Mouse (Mus musculus) limb, embryonic 13.5 days (tissue): ENCODE data around the gene Zfp280d. TPM values are rescaled to one million over a fixed set of nuclear protein-coding genes. Genes with fewer than 3 reads are reported as not detected.
"Not testable (repeated sequence)": the region's sequence is repeated elsewhere in the genome, so short reads cannot be mapped to it uniquely, and the experiment has no call there.

Source experiments
- ATAC-seq: fragments of 200-750 bp; cut with Nextera tagmentation; 2 replicates; pipeline ENCODE4 v1.8.0; 2017; ENCODE audit warnings: low read depth, moderate number of reproducible peaks, moderate TSS enrichment; ENCODE audit not compliant: low FRiP score
- H3K27ac ChIP-seq: fragments of 300-500 bp; sonication (generic); 2 replicates; pipeline ENCODE4 v1.5.1; 2015; ENCODE audit warnings: inconsistent platforms, mild to moderate bottlenecking, moderate library complexity
- H3K27me3 ChIP-seq: fragments of 300-500 bp; sonication (generic); 2 replicates; pipeline ENCODE4 v1.6.1; 2015; ENCODE audit warnings: mild to moderate bottlenecking, inconsistent platforms
- H3K36me3 ChIP-seq: fragments of 300-500 bp; sonication (generic); 2 replicates; pipeline ENCODE4 v1.6.1; 2015; ENCODE audit warnings: inconsistent platforms, mild to moderate bottlenecking, moderate library complexity
- H3K4me1 ChIP-seq: fragments of 300-500 bp; sonication (generic); 2 replicates; pipeline ENCODE4 v1.6.1; 2015; ENCODE audit warnings: inconsistent platforms
- H3K4me2 ChIP-seq: fragments of 300-500 bp; sonication (generic); replicated peaks from 2 replicates; pipeline ENCODE4 v1.6.1; 2015; ENCODE audit warnings: inconsistent platforms, mild to moderate bottlenecking, moderate library complexity
- H3K4me3 ChIP-seq: fragments of 300-500 bp; sonication (generic); 2 replicates; pipeline ENCODE4 v1.5.1; 2015; ENCODE audit warnings: moderate library complexity, mild to moderate bottlenecking, inconsistent platforms
- H3K9ac ChIP-seq: fragments of 300-500 bp; sonication (generic); 2 replicates; pipeline ENCODE4 v1.6.1; 2015; ENCODE audit warnings: mild to moderate bottlenecking, inconsistent platforms
- H3K9me3 ChIP-seq: fragments of 300-500 bp; sonication (generic); 2 replicates; pipeline ENCODE4 v1.6.1; 2016; ENCODE audit warnings: inconsistent platforms
- WGBS: fragments of 180-500 bp; shearing (Covaris S2); methylation state at CpG from one replicate; pipeline ENCODE4 v1.1.7; 2015; 5-methylcytosine and 5-hydroxymethylcytosine counted together
- polyA plus RNA-seq: library from polyadenylated mRNA; unstranded; fragments of >200 nt; fragmentation: Nextera tagmentation; extraction: Ambion mirVana; gene quantifications from 2 replicates; pipeline ENCODE4 v1.2.1, GENCODE M21; 2015

The Zfp280d gene
- polyA plus RNA-seq, 1 experiment from 2014 or later, result 52.3 TPM

DNA sequence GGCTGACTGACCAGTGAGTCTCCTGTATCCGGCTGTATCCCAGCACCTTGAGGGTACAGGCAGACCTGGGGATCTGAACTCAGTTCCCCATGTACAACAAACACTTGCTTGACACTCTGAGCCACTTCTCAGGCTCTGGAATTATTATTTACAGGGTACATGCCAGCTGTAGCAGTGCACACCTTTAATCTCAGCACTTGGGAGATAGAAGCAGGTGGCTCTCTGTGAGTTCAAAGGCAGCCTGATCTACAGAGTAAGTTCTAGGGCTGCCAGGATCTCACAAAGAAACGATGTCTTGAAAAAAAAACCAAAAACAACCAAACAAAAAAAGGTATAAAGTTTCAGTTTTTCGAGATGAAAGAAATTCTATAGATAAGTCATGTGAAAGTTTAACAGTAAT lies 101.0 kb downstream of the Zfp280d start:
- H3K27ac ChIP-seq, result no peak overlapping the region
- no peak for ATAC-seq
- H3K4me2 ChIP-seq, result no peak overlapping the region
- no peak overlapping the region for H3K4me3 ChIP-seq
- WGBS, result 79% methylated on average over 3 of the region's 3 CpGs
- H3K36me3 ChIP-seq, result no peaks in the 10 kb centered on the region
- H3K4me1 ChIP-seq, result no peaks in the 10 kb centered on the region
- H3K9me3 ChIP-seq, result no peaks in the 10 kb centered on the region
- no peak overlapping the region for H3K9ac ChIP-seq
- H3K27me3 ChIP-seq, result no peaks in the 10 kb centered on the region

DNA sequence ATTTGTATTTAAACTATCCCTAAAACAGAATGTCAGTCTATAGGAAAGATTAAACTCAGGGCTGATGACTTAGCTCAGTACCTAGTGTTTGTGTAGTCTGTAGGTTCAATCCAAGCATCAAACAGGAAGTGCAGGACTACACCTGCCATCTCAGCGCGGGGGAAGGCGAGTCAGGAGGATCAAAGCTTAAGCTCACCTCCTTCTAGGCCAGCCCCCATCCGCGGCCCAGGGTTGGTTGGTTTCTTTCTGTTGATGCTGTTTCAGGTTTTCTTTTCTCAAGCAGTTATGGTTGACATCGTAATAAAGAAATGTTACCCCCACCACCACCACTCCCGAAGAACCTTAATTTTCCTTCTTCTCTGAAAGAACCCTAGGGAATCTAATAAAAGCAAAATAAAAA lies 111.1 kb downstream of the Zfp280d start:
- no peaks in the 10 kb centered on the region for H3K4me1 ChIP-seq
- 79% methylated on average over 7 of the region's 7 CpGs for WGBS
- no peaks in the 10 kb centered on the region for H3K27me3 ChIP-seq
- no peak overlapping the region for H3K27ac ChIP-seq
- ATAC-seq, result no peak
- no peaks in the 10 kb centered on the region for H3K36me3 ChIP-seq
- no peak overlapping the region for H3K4me3 ChIP-seq
- H3K4me2 ChIP-seq, result no peak overlapping the region
- H3K9me3 ChIP-seq, result no peaks in the 10 kb centered on the region
- H3K9ac ChIP-seq, result no peak overlapping the region

DNA sequence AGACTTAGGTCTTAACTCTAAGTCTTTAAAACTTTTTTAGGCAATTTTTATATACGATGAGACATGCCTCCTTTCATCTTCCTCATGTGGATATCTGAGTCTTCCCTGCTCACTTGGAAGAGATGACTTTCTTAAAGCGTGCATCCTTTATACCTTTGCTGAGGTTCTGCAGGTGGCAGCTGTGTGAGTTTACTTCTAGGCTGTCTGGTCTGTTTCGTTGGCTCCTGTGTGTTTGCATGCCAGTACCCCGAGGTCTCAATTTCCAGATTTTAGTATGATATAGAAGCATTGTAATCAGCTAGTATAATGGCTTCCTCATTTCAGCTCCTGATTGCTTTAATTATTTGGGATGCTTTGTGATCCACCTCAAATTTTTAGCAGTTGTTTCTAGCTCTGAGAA lies 114.3 kb downstream of the Zfp280d start:
- no peaks in the 10 kb centered on the region for H3K36me3 ChIP-seq
- H3K9ac ChIP-seq, result no peak overlapping the region
- no peak for ATAC-seq
- no peaks in the 10 kb centered on the region for H3K27me3 ChIP-seq
- H3K4me2 ChIP-seq, result no peak overlapping the region
- H3K27ac ChIP-seq, result no peak overlapping the region
- no peak overlapping the region for H3K4me3 ChIP-seq
- WGBS, result 89% methylated on average over 4 of the region's 4 CpGs
- H3K9me3 ChIP-seq, result no peaks in the 10 kb centered on the region
- H3K4me1 ChIP-seq, result peaks cover 16% of the 10 kb centered on the region

DNA sequence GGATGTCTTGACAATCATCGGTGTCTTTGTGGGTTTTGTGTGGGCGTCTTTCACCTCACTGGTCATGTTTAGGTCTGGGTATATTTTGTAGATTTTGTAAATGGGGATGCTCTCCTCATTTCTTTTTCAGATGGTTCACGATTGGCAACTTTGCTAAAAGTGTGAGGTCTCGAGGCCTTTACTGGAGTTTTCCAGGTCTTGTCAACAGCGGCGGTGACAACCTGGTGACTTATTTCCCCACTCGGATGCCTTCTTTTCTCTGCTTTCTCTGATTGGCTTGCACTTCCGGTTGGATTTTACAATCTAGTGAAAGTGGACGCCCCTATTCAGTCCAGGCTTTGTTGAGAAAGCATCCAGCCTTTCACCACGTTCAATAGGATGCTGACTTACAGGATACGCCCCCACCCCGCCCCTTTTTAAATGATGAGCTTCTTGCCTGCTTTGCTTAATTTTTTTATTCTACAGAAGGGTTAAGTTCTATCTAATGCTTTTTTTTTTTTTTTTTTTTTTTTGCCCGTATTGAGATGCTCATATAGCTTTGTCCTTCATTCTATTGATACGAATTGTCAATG lies 114.9 kb downstream of the Zfp280d start:
- ATAC-seq, result no peak
- no peak overlapping the region for H3K27ac ChIP-seq
- 77% methylated on average over 14 of the region's 14 CpGs for WGBS
- peaks cover 16% of the 10 kb centered on the region for H3K4me1 ChIP-seq
- no peak overlapping the region for H3K4me3 ChIP-seq
- H3K36me3 ChIP-seq, result no peaks in the 10 kb centered on the region
- H3K9me3 ChIP-seq, result no peaks in the 10 kb centered on the region
- H3K9ac ChIP-seq, result no peak overlapping the region
- no peak overlapping the region for H3K4me2 ChIP-seq
- H3K27me3 ChIP-seq, result no peaks in the 10 kb centered on the region

DNA sequence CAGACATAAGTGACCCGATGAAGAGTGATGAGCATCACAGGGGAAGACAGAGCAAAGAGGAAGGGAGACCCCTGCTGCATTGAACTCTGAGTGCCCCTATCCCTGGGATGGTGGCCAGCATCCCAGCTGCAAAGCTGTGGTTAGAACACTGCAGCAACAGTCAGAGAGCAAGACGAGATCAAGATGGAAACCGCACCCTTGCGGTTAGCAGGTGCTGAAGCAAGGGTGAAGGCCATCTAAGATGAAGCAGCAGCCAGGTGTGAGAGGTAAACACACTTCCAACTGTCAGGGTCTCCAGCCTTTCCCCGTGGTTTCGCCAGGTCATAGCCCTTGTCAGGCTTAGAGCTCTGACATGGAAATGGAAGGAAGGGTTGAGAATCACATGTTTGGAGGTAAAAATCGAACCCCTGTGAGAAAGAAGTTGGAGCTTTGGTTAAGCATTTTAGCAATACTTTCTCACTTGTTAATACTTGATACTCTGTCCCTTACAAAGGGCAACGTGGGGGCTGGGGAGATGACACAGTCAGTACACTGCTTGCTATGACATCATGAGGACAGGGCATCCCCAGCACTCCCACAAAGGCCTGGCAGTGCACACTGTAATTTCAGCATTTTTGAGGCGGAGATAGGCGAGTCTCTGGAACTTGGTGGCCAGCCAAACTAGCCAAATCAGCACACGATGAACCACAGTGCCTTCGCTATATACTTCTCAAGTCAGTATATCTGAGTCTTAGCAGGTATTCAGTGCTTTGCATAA lies 115.8 kb downstream of the Zfp280d start:
- Histone ChIP-seq H3K27me3 (no peaks in the 10 kb centered on the region), H3K4me2 (no peak overlapping the region), H3K27ac (no peak overlapping the region), H3K9me3 (no peaks in the 10 kb centered on the region), H3K36me3 (no peaks in the 10 kb centered on the region), H3K9ac (no peak overlapping the region), H3K4me1 (peaks cover 16% of the 10 kb centered on the region), H3K4me3 (no peak overlapping the region)
- 83% methylated on average over 12 of the region's 12 CpGs for WGBS
- ATAC-seq, result no peak

DNA sequence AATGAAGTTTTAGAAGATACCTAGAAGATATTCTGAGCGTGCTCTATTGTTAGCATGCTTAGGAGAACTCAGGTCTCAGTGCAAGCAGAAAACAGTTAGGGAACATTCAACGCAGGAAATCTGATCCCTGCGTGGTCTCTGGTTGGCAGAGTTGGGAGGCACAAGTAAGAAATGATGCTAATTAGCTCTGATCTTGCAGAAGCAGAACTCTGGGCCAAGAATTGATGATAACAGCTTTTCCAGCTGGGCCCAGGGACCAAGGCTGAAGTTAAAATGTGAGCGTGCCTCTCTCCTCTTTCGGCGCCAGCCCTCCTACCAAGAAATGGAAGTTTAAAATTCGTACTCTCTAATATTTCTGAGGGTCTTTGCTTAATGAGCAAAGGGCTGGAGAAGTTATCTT lies 118.0 kb downstream of the Zfp280d start:
- Histone ChIP-seq H3K27ac (no peak overlapping the region), H3K4me3 (no peak overlapping the region), H3K9me3 (no peaks in the 10 kb centered on the region), H3K9ac (no peak overlapping the region), H3K4me2 (no peak overlapping the region), H3K27me3 (no peaks in the 10 kb centered on the region), H3K36me3 (no peaks in the 10 kb centered on the region), H3K4me1 (peaks cover 16% of the 10 kb centered on the region)
- no peak for ATAC-seq
- WGBS, result 57% methylated on average over 7 of the region's 7 CpGs

- Histone ChIP-seq H3K27me3 (no peaks in the 10 kb centered on the region), H3K9ac (no peak overlapping the region), H3K9me3 (no peaks in the 10 kb centered on the region), H3K4me2 (no peak overlapping the region), H3K4me1 (peaks cover 16% of the 10 kb centered on the region), H3K4me3 (no peak overlapping the region), H3K27ac (no peak overlapping the region), H3K36me3 (no peaks in the 10 kb centered on the region)
- WGBS, result 71% methylated on average over 15 of the region's 15 CpGs
- no peak for ATAC-seq
These were observed 118.6 kb downstream of the Zfp280d start for GRCm38 (mm10) chr9:72393238-72393637.

DNA sequence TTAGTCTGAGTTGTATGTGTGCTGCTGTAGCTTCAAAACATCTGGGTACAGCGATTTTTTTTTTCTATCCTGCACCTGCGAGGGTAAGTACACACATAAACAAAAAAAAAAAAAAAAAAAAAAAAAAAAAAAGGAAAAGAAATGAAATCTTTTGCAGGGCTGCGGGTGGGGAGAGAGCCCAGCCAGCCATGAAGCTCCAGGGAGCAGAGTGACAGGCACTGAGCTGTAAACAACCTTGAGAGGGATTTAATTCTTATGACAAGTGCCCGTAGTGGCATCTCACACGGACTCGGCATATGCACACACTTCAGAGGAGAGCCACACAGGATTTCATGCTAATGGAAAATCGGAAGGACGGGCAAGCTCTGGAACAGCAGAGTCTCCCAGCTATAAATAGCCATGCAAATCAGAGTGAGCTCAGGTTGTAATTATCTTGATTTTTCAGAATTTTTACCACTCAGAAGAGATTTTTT lies 119.2 kb downstream of the Zfp280d start:
- no peak overlapping the region for H3K4me2 ChIP-seq
- H3K4me3 ChIP-seq, result no peak overlapping the region
- no peaks in the 10 kb centered on the region for H3K9me3 ChIP-seq
- WGBS, result 62% methylated on average over 8 of the region's 8 CpGs
- H3K27ac ChIP-seq, result no peak overlapping the region
- no peak for ATAC-seq
- no peaks in the 10 kb centered on the region for H3K36me3 ChIP-seq
- H3K4me1 ChIP-seq, result peaks cover 16% of the 10 kb centered on the region
- no peak overlapping the region for H3K9ac ChIP-seq
- no peaks in the 10 kb centered on the region for H3K27me3 ChIP-seq

DNA sequence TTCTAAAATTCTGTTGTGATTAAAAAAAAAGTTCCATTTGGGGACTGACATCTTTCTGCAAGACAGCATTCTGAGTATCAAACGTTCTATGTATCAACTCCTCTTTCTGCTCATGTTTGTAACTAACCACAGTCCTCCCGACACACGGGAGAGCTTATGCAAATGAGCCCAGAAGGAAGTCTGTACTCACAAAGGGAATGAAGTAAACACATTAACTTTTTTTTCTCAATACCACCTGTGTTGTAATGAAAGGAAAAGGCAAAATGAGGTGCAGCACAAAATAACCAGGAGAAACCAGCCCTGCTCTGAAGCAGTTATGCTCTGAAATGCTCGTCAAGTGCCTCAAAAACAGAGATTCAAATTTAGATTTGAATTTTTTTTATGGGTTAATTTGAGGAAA lies 125.5 kb downstream of the Zfp280d start:
- H3K4me2 ChIP-seq, result no peak overlapping the region
- WGBS, result 44% methylated on average over 4 of the region's 4 CpGs
- no peaks in the 10 kb centered on the region for H3K36me3 ChIP-seq
- no peak overlapping the region for H3K27ac ChIP-seq
- no peak for ATAC-seq
- H3K9ac ChIP-seq, result no peak overlapping the region
- no peaks in the 10 kb centered on the region for H3K9me3 ChIP-seq
- no peak overlapping the region for H3K4me3 ChIP-seq
- no peaks in the 10 kb centered on the region for H3K27me3 ChIP-seq
- no peaks in the 10 kb centered on the region for H3K4me1 ChIP-seq

DNA sequence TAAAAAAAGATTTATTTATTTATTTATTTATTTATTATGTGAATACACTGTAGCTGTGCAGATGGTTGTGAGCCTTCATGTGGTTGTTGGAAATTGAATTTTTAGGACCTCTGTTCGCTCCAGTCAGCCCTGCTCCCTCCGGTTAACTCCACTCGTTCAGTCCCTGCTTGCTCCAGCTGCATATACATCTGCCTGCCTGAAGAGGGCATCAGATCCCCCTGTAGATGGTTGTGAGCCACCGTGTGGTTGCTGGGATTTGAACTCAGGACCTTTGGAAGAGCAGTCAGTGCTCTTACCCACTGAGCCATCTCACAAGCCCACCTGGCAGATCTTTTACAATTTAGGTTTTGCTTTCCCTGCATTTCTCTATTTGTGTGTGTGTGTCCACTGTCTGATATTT lies 127.1 kb downstream of the Zfp280d start:
- H3K27ac ChIP-seq, H3K27me3 ChIP-seq, H3K4me1 ChIP-seq, H3K9me3 ChIP-seq, ATAC-seq, H3K4me3 ChIP-seq, H3K36me3 ChIP-seq, H3K4me2 ChIP-seq, H3K9ac ChIP-seq: not testable (repeated sequence)
- WGBS, result 66% methylated on average over 4 of the region's 4 CpGs

DNA sequence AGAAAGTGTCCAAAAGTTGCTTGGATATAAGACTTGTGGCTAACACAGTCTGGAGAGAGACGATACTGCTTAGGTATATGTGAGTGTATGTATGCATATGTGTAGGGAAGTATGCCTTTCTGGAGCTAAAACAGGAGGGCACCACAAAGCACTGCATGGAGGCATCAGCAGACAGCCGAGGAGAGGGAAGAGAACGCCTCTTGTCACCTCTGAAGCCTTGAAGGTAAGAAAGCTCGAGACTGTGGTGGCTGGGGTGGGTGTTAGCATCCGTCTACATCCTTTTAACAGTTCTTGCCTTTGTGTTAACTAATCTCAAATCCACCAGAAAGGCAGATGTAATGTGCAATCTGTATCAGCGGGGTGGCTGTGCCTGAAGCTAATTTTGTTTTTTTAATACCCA lies 128.8 kb downstream of the Zfp280d start:
- no peak for ATAC-seq
- Histone ChIP-seq H3K36me3 (no peaks in the 10 kb centered on the region), H3K9me3 (no peaks in the 10 kb centered on the region), H3K27ac (no peak overlapping the region), H3K27me3 (no peaks in the 10 kb centered on the region), H3K4me1 (no peaks in the 10 kb centered on the region), H3K9ac (no peak overlapping the region), H3K4me3 (no peak overlapping the region), H3K4me2 (no peak overlapping the region)
- WGBS, result 63% methylated on average over 6 of the region's 6 CpGs

- no peaks in the 10 kb centered on the region for H3K4me1 ChIP-seq
- H3K4me2 ChIP-seq, result no peak overlapping the region
- H3K36me3 ChIP-seq, result no peaks in the 10 kb centered on the region
- ATAC-seq, result no peak
- no peaks in the 10 kb centered on the region for H3K9me3 ChIP-seq
- no peak overlapping the region for H3K9ac ChIP-seq
- H3K4me3 ChIP-seq, result no peak overlapping the region
- H3K27me3 ChIP-seq, result no peaks in the 10 kb centered on the region
- H3K27ac ChIP-seq, result no peak overlapping the region
- 83% methylated on average over 8 of the region's 8 CpGs for WGBS
These were observed 129.8 kb downstream of the Zfp280d start for GRCm38 (mm10) chr9:72404446-72404845.

GRCm38 (mm10) chr9:72404934-72405333 lies 130.3 kb downstream of the Zfp280d start:
- Histone ChIP-seq H3K27ac (no peak overlapping the region), H3K4me1 (no peaks in the 10 kb centered on the region), H3K9ac (no peak overlapping the region), H3K4me2 (no peak overlapping the region), H3K27me3 (no peaks in the 10 kb centered on the region), H3K9me3 (no peaks in the 10 kb centered on the region), H3K36me3 (no peaks in the 10 kb centered on the region), H3K4me3 (no peak overlapping the region)
- ATAC-seq, result no peak
- 62% methylated on average over 3 of the region's 3 CpGs for WGBS
